16 mouse cellular contexts compared by ENCODE assay signal in the genomic region with DNA sequence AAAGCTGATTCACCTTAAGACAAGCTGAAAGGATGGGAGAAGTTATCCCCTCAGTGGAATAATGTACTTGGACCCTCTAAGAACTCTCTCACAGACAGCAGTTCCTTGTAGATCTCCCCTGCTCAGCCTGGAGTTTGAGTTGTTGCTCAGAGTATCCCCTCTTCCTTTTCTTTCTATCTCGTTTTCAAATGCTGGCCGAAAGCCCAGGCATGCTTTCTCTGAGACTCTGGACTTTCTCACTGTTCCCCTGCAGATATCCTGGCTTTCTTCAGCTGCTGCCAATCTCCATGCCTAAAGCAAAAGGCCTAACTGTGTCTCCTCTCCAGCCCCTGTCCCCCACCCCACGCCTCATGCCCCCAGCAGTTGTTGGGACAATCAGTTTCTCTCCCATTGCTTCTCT. TPM values are rescaled to one million over a fixed set of nuclear protein-coding genes. Genes with fewer than 3 reads are reported as not detected.
DNase-seq lines count a peak whose midpoint lies in the region; ATAC-seq lines count a peak whose summit lies in the region.
"Had no signal": no experiment of that assay in that cellular context is flagged by ENCODE, and none has a peak within 500 bp of the region (broad histone marks: within the 10 kb centered on the region; RNA-seq: fewer than 3 reads in every experiment).

No protein-coding gene starts in this region.

- H3K27me3 ChIP-seq in heart, embryonic 13.5 days (replicated peaks) = peaks cover 14% of the 10 kb centered on the region
- H3K27me3 ChIP-seq in heart, embryonic 11.5 days (ENCODE audit: control insufficient read depth, insufficient read depth, low read length) = 0 out of 2 replicates have a peak, but pooled peaks cover 3% of the 10 kb centered on the region
- H3K27me3 ChIP-seq in kidney, embryonic 16.5 days (ENCODE audit: insufficient read depth, low read length) = no peaks in the 10 kb centered on the region
- H3K27me3 ChIP-seq: forebrain, embryonic 15.5 days had no signal

- H3K9ac ChIP-seq in heart, embryonic 13.5 days = 0 out of 2 replicates have a peak overlapping the region, but pooled peaks have one; percentile 44
- no peak overlapping the region for H3K9ac ChIP-seq in heart, embryonic 11.5 days (ENCODE audit: low read depth, low read length)
- no peak overlapping the region for H3K9ac ChIP-seq in kidney, embryonic 16.5 days (replicated peaks; ENCODE audit: low read length)
- H3K9ac ChIP-seq: forebrain, embryonic 15.5 days had no signal

- H3K4me1 ChIP-seq in heart, embryonic 13.5 days = peaks cover 64% of the 10 kb centered on the region
- peaks cover 22% of the 10 kb centered on the region for H3K4me1 ChIP-seq in heart, embryonic 11.5 days (ENCODE audit: control insufficient read depth, insufficient read depth, low read length)
- H3K4me1 ChIP-seq in kidney, embryonic 16.5 days (ENCODE audit: insufficient read depth, low read length) = peaks cover 21% of the 10 kb centered on the region

- peak; percentile 47 for DNase-seq in kidney, adult 9 months
- peak; percentile 38 for DNase-seq in MN1 (ENCODE audit: low spot score)
- DNase-seq in kidney, postnatal 14 days = peak; percentile 50
- DNase-seq: adrenal gland, postnatal 36 days; left cerebral cortex, postnatal 4 days; lung, adult 18-20 months; thymus, adult 2 months had no signal

- ATAC-seq in heart, embryonic 13.5 days (ENCODE audit: extremely low read depth, insufficient number of reproducible peaks, low FRiP score, low TSS enrichment) = no peak
- no peak for ATAC-seq in heart, embryonic 11.5 days (replicated peaks; ENCODE audit: insufficient number of reproducible peaks, low FRiP score, low TSS enrichment)
- no peak for ATAC-seq in kidney, embryonic 16.5 days (ENCODE audit: low FRiP score, low TSS enrichment)
- ATAC-seq in erythroblast, adult 5-6 weeks (replicated peaks; ENCODE audit: low FRiP score, poor library complexity, severe bottlenecking) = no peak
- ATAC-seq in granulocyte monocyte progenitor cell, adult 5-6 weeks (replicated peaks; ENCODE audit: poor library complexity, severe bottlenecking) = no peak
- ATAC-seq: forebrain, embryonic 15.5 days had no signal

- no peaks in the 10 kb centered on the region for H3K9me3 ChIP-seq in heart, embryonic 13.5 days
- H3K9me3 ChIP-seq in heart, embryonic 11.5 days (replicated peaks; ENCODE audit: control insufficient read depth, low read length) = no peaks in the 10 kb centered on the region
- H3K9me3 ChIP-seq in kidney, embryonic 16.5 days (ENCODE audit: low read length) = no peaks in the 10 kb centered on the region
- H3K9me3 ChIP-seq: forebrain, embryonic 15.5 days had no signal

- H3K4me3 ChIP-seq in heart, embryonic 13.5 days = no peak overlapping the region
- no peak overlapping the region for H3K4me3 ChIP-seq in heart, embryonic 11.5 days (ENCODE audit: low read depth, low read length)
- H3K4me3 ChIP-seq in kidney, embryonic 16.5 days (ENCODE audit: low read length) = no peak overlapping the region
- H3K4me3 ChIP-seq: forebrain, embryonic 15.5 days had no signal

- WGBS in heart, embryonic 13.5 days = 11% methylated on average over 3 of the region's 3 CpGs
- WGBS in heart, embryonic 11.5 days (ENCODE audit: insufficient replicate concordance) = 46% methylated on average over 3 of the region's 3 CpGs
- WGBS in kidney, embryonic 16.5 days = 68% methylated on average over 3 of the region's 3 CpGs

- H3K27ac ChIP-seq in heart, embryonic 13.5 days (replicated peaks) = peak overlapping the region; percentile 61
- H3K27ac ChIP-seq in heart, embryonic 11.5 days (ENCODE audit: low read depth, low read length) = no peak overlapping the region
- no peak overlapping the region for H3K27ac ChIP-seq in kidney, embryonic 16.5 days (ENCODE audit: low read length)
- H3K27ac ChIP-seq: forebrain, embryonic 15.5 days; kidney, postnatal 0 days had no signal

- 0 out of 2 replicates have a peak overlapping the region, but pooled peaks have one; percentile 9 for H3K4me2 ChIP-seq in heart, embryonic 13.5 days
- H3K4me2 ChIP-seq in heart, embryonic 11.5 days = no peak overlapping the region
- no peak overlapping the region for H3K4me2 ChIP-seq in kidney, embryonic 16.5 days (replicated peaks; ENCODE audit: low read depth, low read length)
- H3K4me2 ChIP-seq: forebrain, embryonic 15.5 days had no signal

- no peaks in the 10 kb centered on the region for H3K36me3 ChIP-seq in heart, embryonic 13.5 days
- no peaks in the 10 kb centered on the region for H3K36me3 ChIP-seq in heart, embryonic 11.5 days (ENCODE audit: control insufficient read depth, insufficient read depth, low read length)
- H3K36me3 ChIP-seq in kidney, embryonic 16.5 days (ENCODE audit: insufficient read depth, low read length) = no peaks in the 10 kb centered on the region
- H3K36me3 ChIP-seq: forebrain, embryonic 15.5 days had no signal

RNA-seq across cellular contexts. Expression of a gene that starts 3.5 kb away (rescaled TPM):
- polyA plus RNA-seq in heart, embryonic 13.5 days (2015; fragmentation: Nextera tagmentation; extraction: Ambion mirVana) = 40.3 and 41.2 TPM in 2 replicates
- polyA plus RNA-seq in heart, embryonic 11.5 days (2014; fragmentation: Nextera tagmentation; extraction: Ambion mirVana) = 31.6 and 37.4 TPM in 2 replicates
- 52.9 and 53.1 TPM in 2 replicates for polyA plus RNA-seq in kidney, embryonic 16.5 days (2015; fragmentation: Nextera tagmentation; extraction: Ambion mirVana)
- total RNA-seq in erythroblast, adult 5-6 weeks (2015; ENCODE audit: low replicate concordance) = 8.5 and 14.2 TPM in 2 replicates
- 3.2 and 4.0 TPM in 2 replicates for total RNA-seq in erythroblast, adult 5-6 weeks (2017; ENCODE audit: low replicate concordance)
- 30.4 and 38.6 TPM in 2 replicates for total RNA-seq in granulocyte monocyte progenitor cell, adult 5-6 weeks (2014; fragmentation: Nextera tagmentation)
- total RNA-seq in granulocyte monocyte progenitor cell, adult 5-6 weeks (2017) = 7.2 and 10.0 TPM in 2 replicates

RNA-seq across cellular contexts. Expression of a gene that starts 11.3 kb away (rescaled TPM):
- 0.66 and 0.98 TPM in 2 replicates for polyA plus RNA-seq in heart, embryonic 13.5 days (2015; fragmentation: Nextera tagmentation; extraction: Ambion mirVana)
- 0.50 and 0.80 TPM in 2 replicates for polyA plus RNA-seq in heart, embryonic 11.5 days (2014; fragmentation: Nextera tagmentation; extraction: Ambion mirVana)
- 3.0 and 3.5 TPM in 2 replicates for polyA plus RNA-seq in kidney, embryonic 16.5 days (2015; fragmentation: Nextera tagmentation; extraction: Ambion mirVana)
- 9.6 TPM in 1 of 2 replicates, not detected in the other for total RNA-seq in erythroblast, adult 5-6 weeks (2015; ENCODE audit: low replicate concordance)
- 0.85 and 1.3 TPM in 2 replicates for total RNA-seq in erythroblast, adult 5-6 weeks (2017; ENCODE audit: low replicate concordance)
- not detected in 2 replicates for total RNA-seq in granulocyte monocyte progenitor cell, adult 5-6 weeks (2014; fragmentation: Nextera tagmentation)
- total RNA-seq in granulocyte monocyte progenitor cell, adult 5-6 weeks (2017) = not detected in 2 replicates
- total RNA-seq: common myeloid progenitor, adult 5-6 weeks; neutrophil, adult 5-6 weeks had no signal

RNA-seq across cellular contexts. Expression of a gene that starts 26.4 kb away (rescaled TPM):
- polyA plus RNA-seq in heart, embryonic 13.5 days (2015; fragmentation: Nextera tagmentation; extraction: Ambion mirVana) = 10.9 and 11.6 TPM in 2 replicates
- 12.7 and 14.2 TPM in 2 replicates for polyA plus RNA-seq in heart, embryonic 11.5 days (2014; fragmentation: Nextera tagmentation; extraction: Ambion mirVana)
- 22.1 and 22.7 TPM in 2 replicates for polyA plus RNA-seq in kidney, embryonic 16.5 days (2015; fragmentation: Nextera tagmentation; extraction: Ambion mirVana)
- total RNA-seq in erythroblast, adult 5-6 weeks (2015; ENCODE audit: low replicate concordance) = 0.96 and 2.9 TPM in 2 replicates
- 0.51 and 1.5 TPM in 2 replicates for total RNA-seq in erythroblast, adult 5-6 weeks (2017; ENCODE audit: low replicate concordance)
- total RNA-seq in granulocyte monocyte progenitor cell, adult 5-6 weeks (2014; fragmentation: Nextera tagmentation) = 13.3 and 15.6 TPM in 2 replicates
- 8.9 and 9.6 TPM in 2 replicates for total RNA-seq in granulocyte monocyte progenitor cell, adult 5-6 weeks (2017)

RNA-seq across cellular contexts. Expression of a gene that starts 31.1 kb away (rescaled TPM):
- polyA plus RNA-seq in heart, embryonic 13.5 days (2015; fragmentation: Nextera tagmentation; extraction: Ambion mirVana) = 188 and 220 TPM in 2 replicates
- polyA plus RNA-seq in heart, embryonic 11.5 days (2014; fragmentation: Nextera tagmentation; extraction: Ambion mirVana) = 194 and 197 TPM in 2 replicates
- 270 and 305 TPM in 2 replicates for polyA plus RNA-seq in kidney, embryonic 16.5 days (2015; fragmentation: Nextera tagmentation; extraction: Ambion mirVana)
- total RNA-seq in erythroblast, adult 5-6 weeks (2015; ENCODE audit: low replicate concordance) = 214 and 246 TPM in 2 replicates
- 60.4 and 72.2 TPM in 2 replicates for total RNA-seq in erythroblast, adult 5-6 weeks (2017; ENCODE audit: low replicate concordance)
- 253 and 300 TPM in 2 replicates for total RNA-seq in granulocyte monocyte progenitor cell, adult 5-6 weeks (2014; fragmentation: Nextera tagmentation)
- 97.8 and 111 TPM in 2 replicates for total RNA-seq in granulocyte monocyte progenitor cell, adult 5-6 weeks (2017)

RNA-seq across cellular contexts. Expression of a gene that starts 35.0 kb away (rescaled TPM):
- polyA plus RNA-seq in heart, embryonic 13.5 days (2015; fragmentation: Nextera tagmentation; extraction: Ambion mirVana) = 13.5 and 13.9 TPM in 2 replicates
- polyA plus RNA-seq in heart, embryonic 11.5 days (2014; fragmentation: Nextera tagmentation; extraction: Ambion mirVana) = 13.8 and 14.1 TPM in 2 replicates
- 18.0 TPM in 2 replicates for polyA plus RNA-seq in kidney, embryonic 16.5 days (2015; fragmentation: Nextera tagmentation; extraction: Ambion mirVana)
- 0.19 TPM in 1 of 2 replicates, not detected in the other for total RNA-seq in erythroblast, adult 5-6 weeks (2015; ENCODE audit: low replicate concordance)
- 0.14 TPM in 1 of 2 replicates, not detected in the other for total RNA-seq in erythroblast, adult 5-6 weeks (2017; ENCODE audit: low replicate concordance)
- total RNA-seq in granulocyte monocyte progenitor cell, adult 5-6 weeks (2014; fragmentation: Nextera tagmentation) = 0.73 TPM in 1 of 2 replicates, not detected in the other
- total RNA-seq in granulocyte monocyte progenitor cell, adult 5-6 weeks (2017) = 0.04 TPM in 1 of 2 replicates, not detected in the other
- total RNA-seq: common myeloid progenitor, adult 5-6 weeks; neutrophil, adult 5-6 weeks had no signal
